Mouse (Mus musculus): ENCODE results near the gene Exosc8. TPM values are rescaled to one million over a fixed set of nuclear protein-coding genes. Genes with fewer than 3 reads are reported as not detected.

Exosc8 gene
- total RNA-seq, 1 experiment: 116 TPM

GRCm38 (mm10) chr3:54756058-54756457 is 20.9 kb upstream of the Exosc8 start:
- in situ Hi-C loops (cut with MboI; ENCODE audit: low sequenced_read_pairs in 2 of 2, unreplicated experiment in 2 of 2): no loop called here
- Histone ChIP-seq H3K9ac (ENCODE audit: insufficient read depth, low read depth, low read length, poor library complexity, severe bottlenecking) (no peak overlapping the region), H3K4me3 (ENCODE audit: insufficient read depth in 1 of 2, low read depth in 1 of 2, low read length in 2 of 2, poor library complexity in 1 of 2, severe bottlenecking in 1 of 2) (peak overlapping the region in 1 of 2 experiments; percentile 66; a peak in 2 of 4 replicates), H3K9me3 (ENCODE audit: control insufficient read depth, insufficient read depth, low read depth, low read length) (no peaks in the 10 kb centered on the region), H3K36me3 (ENCODE audit: control insufficient read depth, insufficient read depth, low read length, poor library complexity, severe bottlenecking) (no peaks in the 10 kb centered on the region), H3K27ac (ENCODE audit: insufficient read depth, low read depth, low read length, poor library complexity, severe bottlenecking) (no peak overlapping the region), H3K4me1 (ENCODE audit: control insufficient read depth in 2 of 2, insufficient read depth in 2 of 2, low read length in 2 of 2, poor library complexity in 1 of 2) (peaks cover 0 to 2% of the 10 kb centered on the region in 2 experiments; a peak in 1 of 4 replicates)
- no peak for DNase-seq (ENCODE audit: low read depth, low spot score)
- no peak for TF ChIP-seq CHD2 (IDR thresholded peaks at IDR 0.05; ENCODE audit: low read depth, low read length)
- TF ChIP-seq MAFK (IDR thresholded peaks at IDR 0.05; ENCODE audit: insufficient read depth, low read depth, low read length): no peak
- TF ChIP-seq ZC3H11A (IDR thresholded peaks at IDR 0.05; ENCODE audit: borderline replicate concordance, low read depth, low read length): no peak
- no peak for TF ChIP-seq ZNF384 (IDR thresholded peaks at IDR 0.05; ENCODE audit: low read depth, low read length)

- Histone ChIP-seq H3K27ac (ENCODE audit: insufficient read depth, low read depth, low read length, poor library complexity, severe bottlenecking) (no peak within 1 kb of the TSS), H3K9me3 (ENCODE audit: control insufficient read depth, insufficient read depth, low read depth, low read length) (no peaks in the 10 kb centered on the region), H3K9ac (ENCODE audit: insufficient read depth, low read depth, low read length, poor library complexity, severe bottlenecking) (peak within 1 kb of the TSS; percentile 46), H3K36me3 (ENCODE audit: control insufficient read depth, insufficient read depth, low read length, poor library complexity, severe bottlenecking) (no peaks in the 10 kb centered on the region), H3K4me3 (ENCODE audit: insufficient read depth in 1 of 2, low read depth in 1 of 2, low read length in 2 of 2, poor library complexity in 1 of 2, severe bottlenecking in 1 of 2) (peak within 1 kb of the TSS; percentile 66 to 74), H3K4me1 (ENCODE audit: control insufficient read depth in 2 of 2, insufficient read depth in 2 of 2, low read length in 2 of 2, poor library complexity in 1 of 2) (peaks cover 0 to 2% of the 10 kb centered on the region in 2 experiments; a peak in 1 of 4 replicates)
- no peak for DNase-seq (ENCODE audit: low read depth, low spot score)
- in situ Hi-C loops (cut with MboI; ENCODE audit: low sequenced_read_pairs in 2 of 2, unreplicated experiment in 2 of 2): no loop called here
- no peak for TF ChIP-seq ZC3H11A (IDR thresholded peaks at IDR 0.05; ENCODE audit: borderline replicate concordance, low read depth, low read length)
- TF ChIP-seq HCFC1 (IDR thresholded peaks at IDR 0.05; ENCODE audit: borderline replicate concordance, insufficient read depth, low read length): no peak
- no peak for TF ChIP-seq ZNF384 (IDR thresholded peaks at IDR 0.05; ENCODE audit: low read depth, low read length)
- TF ChIP-seq MAFK (IDR thresholded peaks at IDR 0.05; ENCODE audit: insufficient read depth, low read depth, low read length): no peak
- no peak for TF ChIP-seq CHD2 (IDR thresholded peaks at IDR 0.05; ENCODE audit: low read depth, low read length)
Observed at GRCm38 (mm10) chr3:54755145-54756041, 20.2 kb upstream of the Exosc8 start, which contains the start of gene Smad9. TSS of gene Smad9 (plus strand) at chr3:54755582.

GRCm38 (mm10) chr3:54753411-54753810 is 18.2 kb upstream of the Exosc8 start:
- Histone ChIP-seq H3K4me1 (ENCODE audit: control insufficient read depth in 2 of 2, insufficient read depth in 2 of 2, low read length in 2 of 2, poor library complexity in 1 of 2) (peaks cover 0 to 2% of the 10 kb centered on the region in 2 experiments; a peak in 1 of 4 replicates), H3K4me3 (ENCODE audit: insufficient read depth in 1 of 2, low read depth in 1 of 2, low read length in 2 of 2, poor library complexity in 1 of 2, severe bottlenecking in 1 of 2) (no peak overlapping the region), H3K36me3 (ENCODE audit: control insufficient read depth, insufficient read depth, low read length, poor library complexity, severe bottlenecking) (peaks cover 7% of the 10 kb centered on the region), H3K9me3 (ENCODE audit: control insufficient read depth, insufficient read depth, low read depth, low read length) (no peaks in the 10 kb centered on the region), H3K27ac (ENCODE audit: insufficient read depth, low read depth, low read length, poor library complexity, severe bottlenecking) (no peak overlapping the region), H3K9ac (ENCODE audit: insufficient read depth, low read depth, low read length, poor library complexity, severe bottlenecking) (no peak overlapping the region)
- DNase-seq (ENCODE audit: low read depth, low spot score): no peak
- in situ Hi-C loops (cut with MboI; ENCODE audit: low sequenced_read_pairs in 2 of 2, unreplicated experiment in 2 of 2): no loop called here
- TF ChIP-seq MAFK (IDR thresholded peaks at IDR 0.05; ENCODE audit: insufficient read depth, low read depth, low read length) (no peak), ZNF384 (IDR thresholded peaks at IDR 0.05; ENCODE audit: low read depth, low read length) (no peak), CHD2 (IDR thresholded peaks at IDR 0.05; ENCODE audit: low read depth, low read length) (no peak), HCFC1 (IDR thresholded peaks at IDR 0.05; ENCODE audit: borderline replicate concordance, insufficient read depth, low read length) (no peak), ZC3H11A (IDR thresholded peaks at IDR 0.05; ENCODE audit: borderline replicate concordance, low read depth, low read length) (no peak)

GRCm38 (mm10) chr3:54745799-54746198 is 10.6 kb upstream of the Exosc8 start:
- H3K27ac ChIP-seq (ENCODE audit: insufficient read depth, low read depth, low read length, poor library complexity, severe bottlenecking): no peak overlapping the region
- peaks cover 53% of the 10 kb centered on the region for H3K36me3 ChIP-seq (ENCODE audit: control insufficient read depth, insufficient read depth, low read length, poor library complexity, severe bottlenecking)
- no peak for DNase-seq (ENCODE audit: low read depth, low spot score)
- no peak overlapping the region for H3K4me3 ChIP-seq (ENCODE audit: insufficient read depth in 1 of 2, low read depth in 1 of 2, low read length in 2 of 2, poor library complexity in 1 of 2, severe bottlenecking in 1 of 2)
- peak overlapping the region; percentile 63 for H3K9ac ChIP-seq (ENCODE audit: insufficient read depth, low read depth, low read length, poor library complexity, severe bottlenecking)
- H3K4me1 ChIP-seq (ENCODE audit: control insufficient read depth in 2 of 2, insufficient read depth in 2 of 2, low read length in 2 of 2, poor library complexity in 1 of 2): peaks cover 0 to 3% of the 10 kb centered on the region in 2 experiments; a peak in 1 of 4 replicates
- no peak for TF ChIP-seq CHD2 (IDR thresholded peaks at IDR 0.05; ENCODE audit: low read depth, low read length)
- no peak for TF ChIP-seq ZNF384 (IDR thresholded peaks at IDR 0.05; ENCODE audit: low read depth, low read length)
- TF ChIP-seq ZC3H11A (IDR thresholded peaks at IDR 0.05; ENCODE audit: borderline replicate concordance, low read depth, low read length): no peak
- TF ChIP-seq HCFC1 (IDR thresholded peaks at IDR 0.05; ENCODE audit: borderline replicate concordance, insufficient read depth, low read length): no peak
- no peak for TF ChIP-seq MAFK (IDR thresholded peaks at IDR 0.05; ENCODE audit: insufficient read depth, low read depth, low read length)
- no peaks in the 10 kb centered on the region for H3K9me3 ChIP-seq (ENCODE audit: control insufficient read depth, insufficient read depth, low read depth, low read length)
- in situ Hi-C loops (cut with MboI; ENCODE audit: low sequenced_read_pairs in 2 of 2, unreplicated experiment in 2 of 2): no loop called here
